Mouse (Mus musculus) inflammation-experienced regulatory T-cells (primary cell): ENCODE results near the gene Vmn2r19. TPM values are rescaled to one million over a fixed set of nuclear protein-coding genes. Genes with fewer than 3 reads are reported as not detected.

ENCODE experiments used
- polyA plus RNA-seq, 2 experiments: library from polyadenylated mRNA; unstranded; fragments of 100-300 nt; shearing (Covaris generic); gene quantifications; one replicate each; pipeline ENCODE4 v1.2.1; 2017

Gene Vmn2r19
- polyA plus RNA-seq = 1 to 10 TPM in 1 of 2 experiments, under 1 TPM in 1; 0.33 to 1.0 TPM

GRCm38 (mm10) chr6:123308033-123308432 lies at the start of gene Vmn2r19:
TSS of gene Vmn2r19 (plus strand) at chr6:123308333.

GRCm38 (mm10) chr6:123261555-123262161 lies 46.5 kb upstream of the Vmn2r19 start, which contains the start of gene Clec4d:
TSS of gene Clec4d (plus strand) at chr6:123262111.

GRCm38 (mm10) chr6:123289753-123290152 lies 18.4 kb upstream of the Vmn2r19 start, which contains the start of gene Clec4e:
TSS of gene Clec4e (minus strand) at chr6:123289870.

Other genes with a start within 250 kb of the Vmn2r19 start
- gene Clec4a2, start 201.9 kb upstream of the Vmn2r19 start, polyA plus RNA-seq = under 1 TPM in 1 of 2 experiments, not detected in 1; 0.76 TPM
- gene Clec4b2, start 135.4 kb upstream of the Vmn2r19 start, polyA plus RNA-seq = not detected
- 1 to 10 TPM in 1 of 2 experiments, not detected in 1; 3.3 TPM for gene Clec4n, start 78.5 kb upstream of the Vmn2r19 start, polyA plus RNA-seq
- not detected for gene Clec4d, start 46.2 kb upstream of the Vmn2r19 start, polyA plus RNA-seq
- gene Clec4e, start 18.5 kb upstream of the Vmn2r19 start, polyA plus RNA-seq = under 1 TPM in 1 of 2 experiments, not detected in 1; 0.36 TPM
- under 1 TPM; 0.05 to 0.60 TPM for gene Vmn2r20, start 109.8 kb downstream of the Vmn2r19 start, polyA plus RNA-seq
- not detected for gene Vmn2r21, start 225.1 kb downstream of the Vmn2r19 start, polyA plus RNA-seq